In the genomic region with DNA sequence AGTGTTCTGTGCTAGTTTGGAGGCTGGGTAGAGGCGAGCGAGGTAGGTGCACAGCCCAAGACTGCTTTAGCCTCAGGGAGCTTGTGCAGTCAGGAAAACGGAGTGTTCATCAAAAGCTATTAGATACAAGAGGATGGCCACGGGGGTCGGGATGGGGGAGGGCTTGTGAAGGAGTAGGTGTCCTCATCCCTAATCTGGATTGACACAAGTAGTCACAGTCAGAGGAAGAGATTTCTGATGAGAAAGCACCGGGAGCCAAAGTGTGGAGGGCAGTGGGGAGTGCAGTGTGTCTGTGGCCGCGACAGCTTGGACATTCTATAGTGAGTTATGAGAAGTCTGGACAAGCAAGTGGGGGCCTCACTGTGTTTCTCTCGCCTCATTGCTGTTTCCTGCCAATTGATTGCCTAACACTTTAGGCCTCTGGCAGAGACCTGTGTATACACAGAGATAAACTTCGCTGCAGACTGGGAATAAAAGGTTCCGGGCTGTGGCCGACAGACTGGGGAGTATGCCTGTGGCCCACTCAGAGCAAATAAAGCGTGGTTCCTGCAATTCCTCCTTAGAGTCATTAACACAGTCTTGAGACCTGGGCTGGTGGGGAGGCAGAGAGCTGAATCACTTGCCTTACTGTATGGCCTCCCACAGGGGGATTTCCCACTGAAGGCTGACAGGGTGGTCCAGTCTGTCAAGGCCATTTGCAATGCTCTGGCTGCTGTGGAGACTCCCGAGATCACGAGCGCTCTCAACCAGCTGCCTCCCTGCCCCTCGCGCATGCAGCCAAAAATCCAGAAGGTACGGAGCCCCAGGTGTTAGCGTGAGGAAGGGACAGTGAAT, we compare ENCODE assay signal across 8 mouse cellular contexts. TPM values are rescaled to one million over a fixed set of nuclear protein-coding genes. Genes with fewer than 3 reads are reported as not detected.
A peak's percentile ranks its signal among the peaks of the same experiment; 100 is the strongest.
DNase-seq lines count a peak whose midpoint lies in the region; ATAC-seq and TF ChIP-seq lines count a peak whose summit lies in the region.

No protein-coding gene starts in this region.

- no peak overlapping the region for H3K4me3 ChIP-seq in gastrocnemius, adult 2 months
- no peak overlapping the region for H3K4me3 ChIP-seq in embryonic facial prominence, embryonic 10.5 days
- no peak overlapping the region for H3K4me3 ChIP-seq in heart, postnatal 0 days (ENCODE audit: low read depth, low read length)

- H3K27ac ChIP-seq in gastrocnemius, adult 2 months = peak overlapping the region; percentile 74
- H3K27ac ChIP-seq in embryonic facial prominence, embryonic 10.5 days (replicated peaks) = 0 out of 2 replicates have a peak overlapping the region, but pooled peaks have one; percentile 3
- H3K27ac ChIP-seq in heart, postnatal 0 days (ENCODE audit: low read depth) = peak overlapping the region; percentile 77

- no peak for TF ChIP-seq EP300 in heart, postnatal 0 days (IDR thresholded peaks at IDR 0.05; ENCODE audit: low read depth)

- peak overlapping the region; percentile 17; the same call in 1 of the 2 replicates for H3K9ac ChIP-seq in heart, postnatal 0 days (replicated peaks; ENCODE audit: low read depth, low read length)

- no peak for DNase-seq in gastrocnemius, adult 2 months
- DNase-seq in gastrocnemius, postnatal 4 days (ENCODE audit: low spot score in 2 of 2) = no peak
- DNase-seq in embryonic facial prominence, embryonic 10.5 days (ENCODE audit: low spot score) = peak; percentile 32
- peak; percentile 77 for DNase-seq in heart, postnatal 0 days (ENCODE audit: low spot score)
- DNase-seq in lung, postnatal 10 days = peak; percentile 76
- no peak for DNase-seq in thymus, postnatal 0 days (ENCODE audit: low spot score)
- no peak for DNase-seq in cerebellum, postnatal 14 days
- no peak for DNase-seq in cerebellum, adult 9-11 months

- no peak overlapping the region for H3K4me2 ChIP-seq in heart, postnatal 0 days (ENCODE audit: low read depth, low read length)

- intact Hi-C loops in gastrocnemius, adult 2 months (cut with DNase I) = no loop called here

- peaks cover 57% of the 10 kb centered on the region for H3K4me1 ChIP-seq in embryonic facial prominence, embryonic 10.5 days
- H3K4me1 ChIP-seq in heart, postnatal 0 days (ENCODE audit: control insufficient read depth, insufficient read depth) = peaks cover 26% of the 10 kb centered on the region

- peak; percentile 34 for ATAC-seq in heart, postnatal 0 days (ENCODE audit: insufficient read depth, low read depth)

- no peaks in the 10 kb centered on the region for H3K9me3 ChIP-seq in embryonic facial prominence, embryonic 10.5 days
- no peaks in the 10 kb centered on the region for H3K9me3 ChIP-seq in heart, postnatal 0 days (replicated peaks; ENCODE audit: control insufficient read depth, low read length)

- 61% methylated on average over 20 of the region's 20 CpGs for WGBS in embryonic facial prominence, embryonic 10.5 days
- 35% methylated on average over 20 of the region's 20 CpGs for WGBS in heart, postnatal 0 days

- H3K27me3 ChIP-seq in embryonic facial prominence, embryonic 10.5 days (replicated peaks; ENCODE audit: low read depth, poor library complexity, severe bottlenecking) = no peaks in the 10 kb centered on the region
- no peaks in the 10 kb centered on the region for H3K27me3 ChIP-seq in heart, postnatal 0 days (ENCODE audit: control insufficient read depth, insufficient read depth, low read length)

- H3K36me3 ChIP-seq in embryonic facial prominence, embryonic 10.5 days (replicated peaks) = peaks cover 87% of the 10 kb centered on the region
- H3K36me3 ChIP-seq in heart, postnatal 0 days (replicated peaks; ENCODE audit: control insufficient read depth, insufficient read depth, low read length) = peaks cover 72% of the 10 kb centered on the region

- TF ChIP-seq CTCF in gastrocnemius, adult 2 months (IDR thresholded peaks at IDR 0.05) = no peak
- no peak for TF ChIP-seq CTCF in heart, postnatal 0 days (IDR thresholded peaks at IDR 0.05; ENCODE audit: low read depth)

RNA-seq across cellular contexts. Expression of a gene that starts 31.4 kb away (rescaled TPM):
- 10 to 100 TPM in 1 of 2 experiments, 1 to 10 TPM in 1; 9.8 to 11.0 TPM for total RNA-seq in gastrocnemius, adult 2 months (2021)
- total RNA-seq in gastrocnemius, postnatal 4 days (2021) = 10 to 100 TPM; 41.7 to 47.7 TPM
- 8.6 and 10.5 TPM in 2 replicates for polyA plus RNA-seq in embryonic facial prominence, embryonic 10.5 days (2016; fragmentation: Nextera tagmentation; extraction: Ambion mirVana)
- total RNA-seq in heart, postnatal 0 days (2014; rRNA removed; ENCODE audit: low replicate concordance) = 16.3 and 17.4 TPM in 2 replicates
- polyA plus RNA-seq in heart, postnatal 0 days (2015; fragmentation: Nextera tagmentation; extraction: Ambion mirVana) = 7.6 and 7.8 TPM in 2 replicates
- 2.1 and 2.6 TPM in 2 replicates for polyA plus RNA-seq in thymus, postnatal 0 days (2015; fragmentation: Nextera tagmentation; extraction: Ambion mirVana)

RNA-seq across cellular contexts. Expression of a gene that starts 46.5 kb away (rescaled TPM):
- 10 to 100 TPM; 26.3 to 32.4 TPM for total RNA-seq in gastrocnemius, adult 2 months (2021)
- total RNA-seq in gastrocnemius, postnatal 4 days (2021) = 10 to 100 TPM; 59.0 to 76.0 TPM
- polyA plus RNA-seq in embryonic facial prominence, embryonic 10.5 days (2016; fragmentation: Nextera tagmentation; extraction: Ambion mirVana) = 37.7 and 41.4 TPM in 2 replicates
- 29.5 and 42.2 TPM in 2 replicates for total RNA-seq in heart, postnatal 0 days (2014; rRNA removed; ENCODE audit: low replicate concordance)
- polyA plus RNA-seq in heart, postnatal 0 days (2015; fragmentation: Nextera tagmentation; extraction: Ambion mirVana) = 11.9 and 13.4 TPM in 2 replicates
- 32.9 and 36.9 TPM in 2 replicates for polyA plus RNA-seq in thymus, postnatal 0 days (2015; fragmentation: Nextera tagmentation; extraction: Ambion mirVana)

RNA-seq across cellular contexts. Expression of a gene that starts 54.0 kb away (rescaled TPM):
- 10 to 100 TPM; 16.4 to 18.6 TPM for total RNA-seq in gastrocnemius, adult 2 months (2021)
- 10 to 100 TPM; 46.0 to 49.1 TPM for total RNA-seq in gastrocnemius, postnatal 4 days (2021)
- 49.4 and 57.3 TPM in 2 replicates for polyA plus RNA-seq in embryonic facial prominence, embryonic 10.5 days (2016; fragmentation: Nextera tagmentation; extraction: Ambion mirVana)
- total RNA-seq in heart, postnatal 0 days (2014; rRNA removed; ENCODE audit: low replicate concordance) = 24.4 and 34.8 TPM in 2 replicates
- polyA plus RNA-seq in heart, postnatal 0 days (2015; fragmentation: Nextera tagmentation; extraction: Ambion mirVana) = 10.5 and 12.2 TPM in 2 replicates
- 32.4 and 34.2 TPM in 2 replicates for polyA plus RNA-seq in thymus, postnatal 0 days (2015; fragmentation: Nextera tagmentation; extraction: Ambion mirVana)

Comparison
In these comparisons a context has a peak if more than half of its experiments do, and no peak if none do; other contexts are left out.
1. DNase-seq: peak in embryonic facial prominence, embryonic 10.5 days (single experiment), heart, postnatal 0 days (single experiment) and lung, postnatal 10 days (single experiment); none in gastrocnemius, adult 2 months (single experiment), gastrocnemius, postnatal 4 days (0 of 2), thymus, postnatal 0 days (single experiment), cerebellum, postnatal 14 days (0 of 2) and cerebellum, adult 9-11 months (single experiment).
2. H3K27ac ChIP-seq: peak in every context shown above with its lines; median percentile 77 in heart, postnatal 0 days; 74 in gastrocnemius, adult 2 months; 3 in embryonic facial prominence, embryonic 10.5 days.